Mouse (Mus musculus): ENCODE results near the gene Adat3. TPM values are rescaled to one million over a fixed set of nuclear protein-coding genes. Genes with fewer than 3 reads are reported as not detected.

The Adat3 gene
- 7.5 TPM for polyA plus RNA-seq (2017; shearing (Covaris generic))

GRCm38 (mm10) chr10:80602698-80603325 is at the start of gene Adat3, which contains the start of gene Scamp4:
TSS of gene Adat3 (plus strand) at chr10:80602880.
TSS of gene Scamp4 (plus strand) at chr10:80602872.

GRCm38 (mm10) chr10:80561116-80561944 is 41.4 kb upstream of the Adat3 start, which contains the start of gene Rexo1:
TSS of gene Rexo1 (minus strand) at chr10:80561560.

GRCm38 (mm10) chr10:80577195-80578130 is 25.2 kb upstream of the Adat3 start, which contains the start of gene Klf16:
TSS of gene Klf16 (minus strand) at chr10:80577321.

GRCm38 (mm10) chr10:80589879-80590854 is 12.5 kb upstream of the Adat3 start, which contains the start of gene Abhd17a:
TSS of gene Abhd17a (minus strand) at chr10:80590341.

GRCm38 (mm10) chr10:80605721-80606120 is 3.0 kb downstream of the Adat3 start, which contains the start of gene Gm49322:
TSS of gene Gm49322 (plus strand) at chr10:80606021.

GRCm38 (mm10) chr10:80622661-80623456 is 20.2 kb downstream of the Adat3 start, which contains the start of gene Csnk1g2:
TSS of gene Csnk1g2 (plus strand) at chr10:80622838.

GRCm38 (mm10) chr10:80656863-80657623 is 54.4 kb downstream of the Adat3 start, which contains the start of gene Btbd2:
TSS of gene Btbd2 (minus strand) at chr10:80657071.

Other genes with a start within 250 kb of the Adat3 start
- gene Plk5, start 246.4 kb upstream of the Adat3 start, polyA plus RNA-seq (2017; shearing (Covaris generic)) = not detected
- 9.1 TPM for gene Mex3d, start 215.2 kb upstream of the Adat3 start, polyA plus RNA-seq (2017; shearing (Covaris generic))
- gene Mbd3, start 203.3 kb upstream of the Adat3 start, polyA plus RNA-seq (2017; shearing (Covaris generic)) = 96.5 TPM
- 89.0 TPM for gene Uqcr11, start 196.1 kb upstream of the Adat3 start, polyA plus RNA-seq (2017; shearing (Covaris generic))
- 87.3 TPM for gene Tcf3, start 169.2 kb upstream of the Adat3 start, polyA plus RNA-seq (2017; shearing (Covaris generic))
- gene Onecut3, start 108.0 kb upstream of the Adat3 start, polyA plus RNA-seq (2017; shearing (Covaris generic)) = not detected
- gene Atp8b3, start 63.8 kb upstream of the Adat3 start, polyA plus RNA-seq (2017; shearing (Covaris generic)) = not detected
- gene Rexo1, start 41.3 kb upstream of the Adat3 start, polyA plus RNA-seq (2017; shearing (Covaris generic)) = 66.8 TPM
- gene Klf16, start 25.6 kb upstream of the Adat3 start, polyA plus RNA-seq (2017; shearing (Covaris generic)) = 18.5 TPM
- 90.9 TPM for gene Abhd17a, start 12.5 kb upstream of the Adat3 start, polyA plus RNA-seq (2017; shearing (Covaris generic))
- gene Scamp4, start within 50 bp of the Adat3 start, polyA plus RNA-seq (2017; shearing (Covaris generic)) = 95.7 TPM
- gene Gm49322, start 3.1 kb downstream of the Adat3 start, polyA plus RNA-seq (2017; shearing (Covaris generic)) = 8.8 TPM
- 322 TPM for gene Csnk1g2, start 20.0 kb downstream of the Adat3 start, polyA plus RNA-seq (2017; shearing (Covaris generic))
- gene Btbd2, start 54.2 kb downstream of the Adat3 start, polyA plus RNA-seq (2017; shearing (Covaris generic)) = 23.0 TPM
- gene Mknk2, start 75.2 kb downstream of the Adat3 start, polyA plus RNA-seq (2017; shearing (Covaris generic)) = 211 TPM
- gene Mob3a, start 99.1 kb downstream of the Adat3 start, polyA plus RNA-seq (2017; shearing (Covaris generic)) = 104 TPM
- gene Izumo4, start 99.3 kb downstream of the Adat3 start, polyA plus RNA-seq (2017; shearing (Covaris generic)) = 79.5 TPM
- 74.7 TPM for gene Ap3d1, start 139.4 kb downstream of the Adat3 start, polyA plus RNA-seq (2017; shearing (Covaris generic))
- 85.2 TPM for gene Dot1l, start 152.3 kb downstream of the Adat3 start, polyA plus RNA-seq (2017; shearing (Covaris generic))
- 62.8 TPM for gene Sf3a2, start 195.3 kb downstream of the Adat3 start, polyA plus RNA-seq (2017; shearing (Covaris generic))
- 189 TPM for gene Plekhj1, start 195.7 kb downstream of the Adat3 start, polyA plus RNA-seq (2017; shearing (Covaris generic))
- gene Amh, start 202.4 kb downstream of the Adat3 start, polyA plus RNA-seq (2017; shearing (Covaris generic)) = not detected
- not detected for gene Jsrp1, start 210.6 kb downstream of the Adat3 start, polyA plus RNA-seq (2017; shearing (Covaris generic))
- 2,107 TPM for gene Oaz1, start 223.8 kb downstream of the Adat3 start, polyA plus RNA-seq (2017; shearing (Covaris generic))
- gene Lingo3, start 241.2 kb downstream of the Adat3 start, polyA plus RNA-seq (2017; shearing (Covaris generic)) = not detected

All from effector memory CD4-positive, alpha-beta T cell, adult 5 months (primary cell).